Mouse (Mus musculus) bone marrow, adult 2 months (tissue): ENCODE data around the gene Slc38a11. TPM values are rescaled to one million over a fixed set of nuclear protein-coding genes. Genes with fewer than 3 reads are reported as not detected.

Source experiments
- H3K27ac ChIP-seq: fragments of 200-500 bp; 2 replicates; pipeline ENCODE4 v1.5.1; 2012; ENCODE audit warnings: low read depth, mild to moderate bottlenecking, control low read depth, inconsistent platforms, low read length; ENCODE audit not compliant: control insufficient read depth, poor library complexity, insufficient read depth
- H3K4me1 ChIP-seq: fragments of 200-500 bp; 2 replicates; pipeline ENCODE4 v1.6.1; 2011; ENCODE audit warnings: low read length; ENCODE audit not compliant: control insufficient read depth, insufficient read depth
- H3K4me3 ChIP-seq: fragments of 200-500 bp; replicated peaks from 2 replicates; pipeline ENCODE3; 2011; ENCODE audit warnings: mild to moderate bottlenecking, low read depth, low read length, control low read depth; ENCODE audit not compliant: control insufficient read depth
- CTCF ChIP-seq: fragments of 200-500 bp; IDR thresholded peaks from 2 replicates; pipeline ENCODE4 v1.5.1; 2011; ENCODE audit warnings: low read length, control low read depth; ENCODE audit not compliant: control insufficient read depth, insufficient read depth
- POLR2A ChIP-seq: fragments of 200-500 bp; IDR thresholded peaks from 2 replicates; pipeline ENCODE4 v1.6.1; 2011; ENCODE audit warnings: low read depth, mild to moderate bottlenecking, control low read depth, low read length, borderline replicate concordance; ENCODE audit not compliant: control insufficient read depth
- WGBS: fragments of 180-500 bp; shearing (Covaris S2); methylation state at CpG from one replicate; pipeline ENCODE4 v1.1.7; 2018; 5-methylcytosine and 5-hydroxymethylcytosine counted together
- polyA plus RNA-seq: library from polyadenylated mRNA; stranded (reverse); fragments of >200 nt; gene quantifications from 2 replicates; pipeline ENCODE4 v1.2.4, GENCODE M21; 2011; ENCODE audit warnings: low replicate concordance; ENCODE audit not compliant: missing spikeins, insufficient read depth, insufficient read length

The Slc38a11 gene
- not detected in 2 replicates for polyA plus RNA-seq

- no peaks in the 10 kb centered on the region for H3K4me1 ChIP-seq
- 13% methylated on average over 18 of the region's 18 CpGs for WGBS
Measured at GRCm38 (mm10) chr2:65363828-65364497, at the start of gene Slc38a11. Gene Slc38a11, minus strand, starts transcription at chr2:65364034.

GRCm38 (mm10) chr2:65407110-65407509 is 43.3 kb upstream of the Slc38a11 start:
- H3K4me3 ChIP-seq: no peak overlapping the region
- TF ChIP-seq CTCF (no peak), POLR2A (no peak)
- H3K27ac ChIP-seq: no peak overlapping the region
- H3K4me1 ChIP-seq: no peaks in the 10 kb centered on the region
- WGBS: 9% methylated on average over 2 of the region's 2 CpGs

More at GRCm38 (mm10) chr2:65363828-65364497, at the start of gene Slc38a11:
- TF ChIP-seq CTCF (no peak), POLR2A (no peak)
- no peak within 1 kb of the TSS for H3K4me3 ChIP-seq
- H3K27ac ChIP-seq: no peak within 1 kb of the TSS

- Histone ChIP-seq H3K4me1 (no peaks in the 10 kb centered on the region), H3K27ac (no peak overlapping the region), H3K4me3 (no peak overlapping the region)
- TF ChIP-seq CTCF: no peak
- TF ChIP-seq POLR2A: no peak
- WGBS: 42% methylated on average over 1 of the region's 1 CpGs
Measured at GRCm38 (mm10) chr2:65405407-65405806, 41.6 kb upstream of the Slc38a11 start.

- 78% methylated on average over 5 of the region's 5 CpGs for WGBS
- TF ChIP-seq CTCF (no peak), POLR2A (no peak)
- no peaks in the 10 kb centered on the region for H3K4me1 ChIP-seq
Measured at GRCm38 (mm10) chr2:65402001-65402400, 38.2 kb upstream of the Slc38a11 start.

GRCm38 (mm10) chr2:65399938-65400337 is 36.1 kb upstream of the Slc38a11 start:
- H3K4me1 ChIP-seq: no peaks in the 10 kb centered on the region
- H3K27ac ChIP-seq: no peak overlapping the region
- WGBS: 73% methylated on average over 5 of the region's 5 CpGs
- H3K4me3 ChIP-seq: no peak overlapping the region
- TF ChIP-seq POLR2A: no peak
- TF ChIP-seq CTCF: no peak

More at GRCm38 (mm10) chr2:65402001-65402400, 38.2 kb upstream of the Slc38a11 start:
- Histone ChIP-seq H3K27ac (no peak overlapping the region), H3K4me3 (no peak overlapping the region)

GRCm38 (mm10) chr2:65396128-65396527 is 32.3 kb upstream of the Slc38a11 start:
- no peak overlapping the region for H3K4me3 ChIP-seq
- 14% methylated on average over 3 of the region's 3 CpGs for WGBS
- no peak overlapping the region for H3K27ac ChIP-seq
- no peak for TF ChIP-seq CTCF
- TF ChIP-seq POLR2A: no peak
- no peaks in the 10 kb centered on the region for H3K4me1 ChIP-seq

- no peak overlapping the region for H3K4me3 ChIP-seq
- H3K27ac ChIP-seq: no peak overlapping the region
- 75% methylated on average over 4 of the region's 4 CpGs for WGBS
- no peaks in the 10 kb centered on the region for H3K4me1 ChIP-seq
- no peak for TF ChIP-seq POLR2A
- TF ChIP-seq CTCF: no peak
Measured at GRCm38 (mm10) chr2:65393061-65393460, 29.2 kb upstream of the Slc38a11 start.

GRCm38 (mm10) chr2:65391322-65391721 is 27.5 kb upstream of the Slc38a11 start:
- 29% methylated on average over 6 of the region's 6 CpGs for WGBS
- Histone ChIP-seq H3K27ac (no peak overlapping the region), H3K4me3 (no peak overlapping the region), H3K4me1 (no peaks in the 10 kb centered on the region)
- TF ChIP-seq CTCF (no peak), POLR2A (no peak)

- 79% methylated on average over 6 of the region's 6 CpGs for WGBS
- no peak for TF ChIP-seq POLR2A
- no peak for TF ChIP-seq CTCF
- H3K27ac ChIP-seq: no peak overlapping the region
- no peaks in the 10 kb centered on the region; the same call in 1 of the 2 replicates for H3K4me1 ChIP-seq
- H3K4me3 ChIP-seq: no peak overlapping the region
Measured at GRCm38 (mm10) chr2:65384815-65385214, 21.0 kb upstream of the Slc38a11 start.
